8 mouse cellular contexts compared by ENCODE assay signal in genomic region chr7:27448421-27449206, GRCm38 (mm10). TPM values are rescaled to one million over a fixed set of nuclear protein-coding genes. Genes with fewer than 3 reads are reported as not detected.
A peak's percentile ranks its signal among the peaks of the same experiment; 100 is the strongest.
DNase-seq lines count a peak whose midpoint lies in the region; ATAC-seq lines count a peak whose summit lies in the region.

No protein-coding gene starts in this region.

- 60% methylated on average over 15 of the region's 15 CpGs for WGBS in forebrain, embryonic 13.5 days

- peak overlapping the region; percentile 95 for H3K4me2 ChIP-seq in forebrain, embryonic 13.5 days

- ATAC-seq in forebrain, embryonic 13.5 days, result no peak

- H3K36me3 ChIP-seq in forebrain, embryonic 13.5 days (ENCODE audit: poor library complexity, severe bottlenecking), result no peaks in the 10 kb centered on the region

- H3K4me3 ChIP-seq in forebrain, embryonic 13.5 days, result peak overlapping the region; percentile 59

- no peak overlapping the region for H3K27ac ChIP-seq in forebrain, embryonic 13.5 days

- H3K9ac ChIP-seq in forebrain, embryonic 13.5 days, result peak overlapping the region; percentile 64; the same call in 1 of the 2 replicates

- H3K4me1 ChIP-seq in forebrain, embryonic 13.5 days, result peaks cover 22% of the 10 kb centered on the region

- H3K9me3 ChIP-seq in forebrain, embryonic 13.5 days (replicated peaks), result no peaks in the 10 kb centered on the region

- H3K27me3 ChIP-seq in forebrain, embryonic 13.5 days, result peaks cover 31% of the 10 kb centered on the region

- peak; percentile 18 to 30 for DNase-seq in lung, adult 18-20 months
- no peak for DNase-seq in lung, postnatal 25 days (ENCODE audit: low spot score)
- DNase-seq in c-Kit-positive CD71-positive TER-119-negative erythroid progenitor cells, embryonic 14.5 days (ENCODE audit: low read depth), result peak; percentile 93
- peak; percentile 38 for DNase-seq in induced T-regulatory cell, adult 2 months (ENCODE audit: low read depth)
- peak; percentile 9 for DNase-seq in lung, postnatal 14 days
- peak; percentile 70 to 79 for DNase-seq in spleen, postnatal 4 days (ENCODE audit: low spot score in 2 of 2)
- DNase-seq in urinary bladder, postnatal 4 days (ENCODE audit: low spot score in 2 of 2), result no peak

RNA-seq across cellular contexts. Expression of gene Blvrb, which starts 0.8 kb away (rescaled TPM):
- 16.8 and 17.3 TPM in 2 replicates for polyA plus RNA-seq in forebrain, embryonic 13.5 days (2015; fragmentation: Nextera tagmentation; extraction: Ambion mirVana)

RNA-seq across cellular contexts. Expression of gene Sptbn4, which starts 1.1 kb away (rescaled TPM):
- 0.43 and 0.71 TPM in 2 replicates for polyA plus RNA-seq in forebrain, embryonic 13.5 days (2015; fragmentation: Nextera tagmentation; extraction: Ambion mirVana)

RNA-seq across cellular contexts. Expression of gene Sertad3, which starts 25.0 kb away (rescaled TPM):
- 18.8 and 19.2 TPM in 2 replicates for polyA plus RNA-seq in forebrain, embryonic 13.5 days (2015; fragmentation: Nextera tagmentation; extraction: Ambion mirVana)

RNA-seq across cellular contexts. Expression of gene Sertad1, which starts 38.1 kb away (rescaled TPM):
- polyA plus RNA-seq in forebrain, embryonic 13.5 days (2015; fragmentation: Nextera tagmentation; extraction: Ambion mirVana), result 8.5 and 8.7 TPM in 2 replicates

RNA-seq across cellular contexts. Expression of gene Prx, which starts 50.5 kb away (rescaled TPM):
- polyA plus RNA-seq in forebrain, embryonic 13.5 days (2015; fragmentation: Nextera tagmentation; extraction: Ambion mirVana), result 1.5 and 1.8 TPM in 2 replicates

Comparison
In these comparisons a context has a peak if more than half of its experiments do, and no peak if none do; other contexts are left out.
1. DNase-seq: peak in lung, adult 18-20 months (2 of 2), c-Kit-positive CD71-positive TER-119-negative erythroid progenitor cells, embryonic 14.5 days (single experiment), induced T-regulatory cell, adult 2 months (single experiment), lung, postnatal 14 days (single experiment) and spleen, postnatal 4 days (2 of 2); none in lung, postnatal 25 days (single experiment) and urinary bladder, postnatal 4 days (0 of 2).